Mouse (Mus musculus): ENCODE data around the gene Rnf220. TPM values are rescaled to one million over a fixed set of nuclear protein-coding genes. Genes with fewer than 3 reads are reported as not detected.

Rnf220 gene
- total and polyA plus RNA-seq, 3 experiments = 64.4 to 117 (median 86.8) TPM

- DNase-seq (ENCODE audit: extremely low read depth) = no peak
- Histone ChIP-seq H3K27ac (ENCODE audit: insufficient read depth, low read depth) (no peak overlapping the region), H3K79me2 (replicated peaks; ENCODE audit: control insufficient read depth, extremely low read depth, insufficient read depth, poor library complexity, severe bottlenecking) (no peaks in the 10 kb centered on the region), H3K9me3 (replicated peaks; ENCODE audit: low read length) (no peaks in the 10 kb centered on the region), H3K4me1 (ENCODE audit: control insufficient read depth in 1 of 2, insufficient read depth in 2 of 2) (peaks cover 0 to 45% of the 10 kb centered on the region in 2 experiments; a peak in 2 of 4 replicates), H3K27me3 (replicated peaks) (no peaks in the 10 kb centered on the region), H3K4me3 (replicated peaks in 1 of 3; ENCODE audit: low read depth in 2 of 3, low read length in 2 of 3, poor library complexity in 1 of 3) (no peak overlapping the region), H3K4me2 (ENCODE audit: insufficient read depth, low read depth, poor library complexity, severe bottlenecking) (no peak overlapping the region), H3K36me3 (replicated peaks in 1 of 2; ENCODE audit: control insufficient read depth in 1 of 2, insufficient read depth in 1 of 2, low read length in 1 of 2) (no peaks in the 10 kb centered on the region), H3K9ac (ENCODE audit: insufficient read depth, low read depth) (no peak overlapping the region)
- in situ Hi-C loops (cut with MboI; ENCODE audit: low pct_ligation_motif_present, low pct_unique_long_range_greater_than_20kb, low sequenced_read_pairs) (loop anchor here (10.0 kb wide), 2 partner anchors 204 to 334 kb away; no protein-coding TSS in a partner anchor), dilution Hi-C loops (cut with MboI; ENCODE audit: extremely low pct_ligation_motif_present, extremely low pct_unique_long_range_greater_than_20kb, low sequenced_read_pairs) (no loop called here)
- no peak for TF ChIP-seq TBP (conservative IDR thresholded peaks at IDR 0.05; ENCODE audit: low read depth, low read length)
- TF ChIP-seq ZKSCAN1 (IDR thresholded peaks at IDR 0.05; ENCODE audit: borderline replicate concordance, low read depth, low read length) = no peak
- no peak for TF ChIP-seq USF2 (conservative IDR thresholded peaks at IDR 0.05; ENCODE audit: low read depth, low read length)
- no peak for TF ChIP-seq CHD2 (IDR thresholded peaks at IDR 0.05; ENCODE audit: low read length)
- TF ChIP-seq ETS1 (conservative IDR thresholded peaks at IDR 0.05; ENCODE audit: low read depth, low read length) = no peak
- no peak for TF ChIP-seq JUND (conservative IDR thresholded peaks at IDR 0.05; ENCODE audit: low read depth, low read length)
- no peak for TF ChIP-seq MAFK (IDR thresholded peaks at IDR 0.05; ENCODE audit: insufficient replicate concordance, low read length)
- TF ChIP-seq GABPA (IDR thresholded peaks at IDR 0.05; ENCODE audit: insufficient replicate concordance, low read depth, low read length) = no peak
- no peak for TF ChIP-seq ZMIZ1 (IDR thresholded peaks at IDR 0.05; ENCODE audit: low read depth, low read length)
- no peak for TF ChIP-seq NRF1 (IDR thresholded peaks at IDR 0.05; ENCODE audit: low read depth, low read length)
Measured at GRCm38 (mm10) chr4:117321011-117321410, 175.8 kb downstream of the Rnf220 start.

GRCm38 (mm10) chr4:117318508-117318907 lies 178.3 kb downstream of the Rnf220 start:
- Histone ChIP-seq H3K27me3 (replicated peaks) (no peaks in the 10 kb centered on the region), H3K4me2 (ENCODE audit: insufficient read depth, low read depth, poor library complexity, severe bottlenecking) (no peak overlapping the region), H3K9me3 (replicated peaks; ENCODE audit: low read length) (no peaks in the 10 kb centered on the region), H3K79me2 (replicated peaks; ENCODE audit: control insufficient read depth, extremely low read depth, insufficient read depth, poor library complexity, severe bottlenecking) (no peaks in the 10 kb centered on the region), H3K4me3 (replicated peaks in 1 of 3; ENCODE audit: low read depth in 2 of 3, low read length in 2 of 3, poor library complexity in 1 of 3) (no peak overlapping the region), H3K27ac (ENCODE audit: insufficient read depth, low read depth) (no peak overlapping the region), H3K4me1 (ENCODE audit: control insufficient read depth in 1 of 2, insufficient read depth in 2 of 2) (peaks cover 3 to 46% of the 10 kb centered on the region in 2 experiments), H3K9ac (ENCODE audit: insufficient read depth, low read depth) (no peak overlapping the region), H3K36me3 (replicated peaks in 1 of 2; ENCODE audit: control insufficient read depth in 1 of 2, insufficient read depth in 1 of 2, low read length in 1 of 2) (no peaks in the 10 kb centered on the region)
- TF ChIP-seq USF2 (conservative IDR thresholded peaks at IDR 0.05; ENCODE audit: low read depth, low read length) (no peak), BHLHE40 (IDR thresholded peaks at IDR 0.05; ENCODE audit: low read depth, low read length) (no peak), MAX (IDR thresholded peaks at IDR 0.05; ENCODE audit: low read length) (no peak), POLR2A (IDR thresholded peaks at IDR 0.05; ENCODE audit: low read depth, low read length) (no peak), JUND (conservative IDR thresholded peaks at IDR 0.05; ENCODE audit: low read depth, low read length) (no peak), TCF12 (IDR thresholded peaks at IDR 0.05; ENCODE audit: low read depth, low read length) (no peak), PAX5 (IDR thresholded peaks at IDR 0.05; ENCODE audit: low read length) (no peak), SMC3 (IDR thresholded peaks at IDR 0.05; ENCODE audit: low read depth, low read length) (no peak), ELF1 (IDR thresholded peaks at IDR 0.05; ENCODE audit: low read depth, low read length) (no peak), NELFE (IDR thresholded peaks at IDR 0.05; ENCODE audit: low read depth, low read length) (no peak)
- in situ Hi-C loops (cut with MboI; ENCODE audit: low pct_ligation_motif_present, low pct_unique_long_range_greater_than_20kb, low sequenced_read_pairs) (no loop called here), dilution Hi-C loops (cut with MboI; ENCODE audit: extremely low pct_ligation_motif_present, extremely low pct_unique_long_range_greater_than_20kb, low sequenced_read_pairs) (no loop called here)
- no peak for DNase-seq (ENCODE audit: extremely low read depth)

Data from CH12.LX (cell line).